Mouse (Mus musculus) G1E (cell line): ENCODE measurements at regions not wholly inside any gene's neighbourhood (a gene's known extent, or its start where the extent isn't known, plus 50 kb on each side); places are given as distances from the start of the nearest gene placed in this dataset.

Experiments
- CTCF ChIP-seq: IDR thresholded peaks from 2 replicates; pipeline ENCODE4 v1.5.1; 2012; ENCODE audit warnings: low read depth, low read length, inconsistent platforms, mixed read lengths
- GATA1 ChIP-seq: IDR thresholded peaks from 2 replicates; pipeline ENCODE4 v1.6.1; 2012; ENCODE audit warnings: borderline replicate concordance, low read length, inconsistent platforms, mixed read lengths
- POLR2AphosphoS5 ChIP-seq: IDR thresholded peaks from 2 replicates; pipeline ENCODE4 v1.6.1; 2012; ENCODE audit warnings: low read depth, low read length, inconsistent platforms; ENCODE audit not compliant: insufficient replicate concordance
- TAL1 ChIP-seq: conservative IDR thresholded peaks from 2 replicates; pipeline ENCODE4 v1.6.1; 2012; ENCODE audit warnings: low read depth, low read length, inconsistent platforms, mixed read lengths

- no peak for TF ChIP-seq CTCF
- no peak for TF ChIP-seq GATA1
- no peak for TF ChIP-seq TAL1
- no peak for TF ChIP-seq POLR2AphosphoS5
Observed at GRCm38 (mm10) chr13:60029591-60029990, 147.6 kb downstream of the Gas1 start.
